Mouse (Mus musculus) adrenal gland, postnatal 10 days (tissue): ENCODE data around the gene Rasa4. TPM values are rescaled to one million over a fixed set of nuclear protein-coding genes. Genes with fewer than 3 reads are reported as not detected.

Source experiments
- microRNA-seq: library from miRNA; unstranded; fragments of <30 nt; microRNA quantifications from one replicate; pipeline ENCODE4 v1.2.0, GENCODE M21; 2021
- total RNA-seq, 2 experiments: library from RNA; stranded (reverse); gene quantifications; 2 replicates each; pipeline ENCODE4 v1.2.3; 2021

Gene Rasa4
- total RNA-seq, 2 experiments from 2014 or later: 8.4 to 13.7 TPM

Small RNA genes lying within 50 kb of the gene (microRNA-seq; reads per million reads assigned to microRNA genes)
- gene Mir7035: not detected

Other genes starting within 250 kb of the Rasa4 start
- gene Hspb1, start 196.0 kb upstream of the Rasa4 start, total RNA-seq: 10 to 100 TPM; 68.2 to 90.0 TPM
- gene Ywhag, start 149.3 kb upstream of the Rasa4 start, total RNA-seq: 100 to 1,000 TPM; 413 to 414 TPM
- 1 to 10 TPM; 1.9 to 2.3 TPM for gene Ssc4d, start 109.4 kb upstream of the Rasa4 start, total RNA-seq
- under 1 TPM in 1 of 2 experiments, not detected in 1; 0.30 TPM for gene Zp3, start 103.8 kb upstream of the Rasa4 start, total RNA-seq
- gene Dtx2, start 89.1 kb upstream of the Rasa4 start, total RNA-seq: 10 to 100 TPM; 16.6 to 19.2 TPM
- gene Upk3b, start 45.4 kb upstream of the Rasa4 start, total RNA-seq: 10 to 100 TPM; 13.2 to 14.6 TPM
- gene Upk3bl, start 29.4 kb upstream of the Rasa4 start, total RNA-seq: under 1 TPM; 0.39 to 0.45 TPM
- gene Polr2j, start 32.7 kb downstream of the Rasa4 start, total RNA-seq: 10 to 100 TPM; 84.1 to 89.4 TPM
- 10 to 100 TPM in 1 of 2 experiments, 1 to 10 TPM in 1; 8.6 to 11.9 TPM for gene Lrwd1, start 52.2 kb downstream of the Rasa4 start, total RNA-seq
- 1 to 10 TPM; 5.6 to 9.2 TPM for gene Alkbh4, start 52.2 kb downstream of the Rasa4 start, total RNA-seq
- 1 to 10 TPM; 5.1 to 6.6 TPM for gene Orai2, start 86.8 kb downstream of the Rasa4 start, total RNA-seq
- gene Prkrip1, start 115.0 kb downstream of the Rasa4 start, total RNA-seq: 10 to 100 TPM; 30.0 to 33.2 TPM
- gene Sh2b2, start 162.6 kb downstream of the Rasa4 start, total RNA-seq: 10 to 100 TPM; 29.1 to 30.7 TPM